Mouse (Mus musculus): ENCODE measurements around the gene Eepd1.

DNA sequence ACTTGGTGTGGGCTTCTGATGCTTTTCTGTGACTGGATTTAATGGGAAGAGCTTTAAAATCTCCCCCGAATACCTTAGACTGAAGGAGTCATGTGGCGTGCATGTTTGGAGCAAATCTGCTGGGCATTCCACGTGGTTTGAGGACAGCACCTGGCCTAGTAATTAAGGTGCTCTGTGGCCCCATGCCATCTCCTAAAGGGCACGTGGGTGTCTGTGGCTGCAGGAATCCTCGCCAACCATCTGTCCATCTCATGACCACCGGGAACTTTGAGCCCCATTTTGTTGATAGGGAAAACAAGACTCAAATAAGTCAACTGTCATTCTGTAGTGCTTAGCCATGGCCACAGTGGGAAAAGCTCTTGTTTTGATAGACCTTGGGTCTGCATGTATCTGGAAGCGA, 39.5 kb downstream of the Eepd1 start:
- TF ChIP-seq POLR2AphosphoS5 (IDR thresholded peaks at IDR 0.05; ENCODE audit: insufficient replicate concordance, low read depth, low read length) (no peak), CTCF (IDR thresholded peaks at IDR 0.05; ENCODE audit: low read depth, low read length) (no peak)
